Mouse (Mus musculus) lung, adult 2 months (tissue): ENCODE measurements around the gene Arid2.

Experiments
- CTCF ChIP-seq: fragments of 200-500 bp; IDR thresholded peaks from 2 replicates; pipeline ENCODE4 v1.5.1; 2011; ENCODE audit warnings: mild to moderate bottlenecking, low read length, control low read depth; ENCODE audit not compliant: insufficient read depth
- POLR2A ChIP-seq: fragments of 200-500 bp; IDR thresholded peaks from 2 replicates; pipeline ENCODE4 v1.6.1; 2011; ENCODE audit warnings: low read depth, mild to moderate bottlenecking, control low read depth, low read length, borderline replicate concordance; ENCODE audit errors: extremely low read depth

DNA sequence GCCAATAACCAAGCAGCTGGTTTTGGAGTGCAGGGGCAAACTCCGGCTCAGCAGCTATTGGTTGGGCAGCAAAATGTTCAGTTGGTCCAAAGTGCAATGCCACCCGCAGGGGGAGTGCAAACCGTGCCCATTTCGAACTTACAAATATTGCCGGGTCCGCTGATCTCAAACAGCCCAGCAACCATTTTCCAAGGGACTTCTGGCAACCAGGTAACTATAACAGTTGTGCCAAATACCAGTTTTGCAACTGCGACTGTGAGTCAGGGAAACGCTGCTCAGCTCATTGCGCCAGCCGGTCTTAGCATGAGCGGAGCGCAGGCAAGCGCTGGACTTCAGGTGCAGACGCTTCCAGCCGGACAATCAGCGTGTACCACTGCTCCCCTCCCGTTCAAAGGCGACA lies 84.0 kb downstream of the Arid2 start:
- no peak for TF ChIP-seq POLR2A
- no peak for TF ChIP-seq CTCF
